In the genomic region with DNA sequence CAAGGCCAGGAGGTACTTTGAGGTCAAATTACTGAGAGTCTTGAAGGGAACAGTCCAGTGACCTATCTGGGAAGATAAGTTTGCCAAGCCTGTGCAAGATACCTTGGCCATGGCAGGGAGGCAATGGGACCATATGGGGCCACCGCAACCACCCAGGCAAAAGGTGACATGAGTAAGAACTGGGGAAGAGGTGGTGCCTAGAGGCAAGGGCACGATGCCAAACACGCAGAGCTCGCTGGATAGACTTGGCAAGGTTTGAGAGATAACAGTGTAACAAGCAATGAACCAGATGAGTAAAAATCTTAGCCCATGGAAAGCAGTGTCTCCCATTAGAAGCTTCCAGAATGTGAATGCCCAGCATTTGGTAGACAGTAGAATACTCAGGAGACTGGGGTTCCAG, we compare ENCODE assay signal across 11 mouse cellular contexts.
DNase-seq lines count a peak whose midpoint lies in the region; ATAC-seq and TF ChIP-seq lines count a peak whose summit lies in the region.
"Had no signal": no experiment of that assay in that cellular context is flagged by ENCODE, and none has a peak within 500 bp of the region (broad histone marks: within the 10 kb centered on the region; RNA-seq: fewer than 3 reads in every experiment).

No protein-coding gene starts in this region.

- no peak overlapping the region for H3K27ac ChIP-seq in liver, adult 2 months (replicated peaks; ENCODE audit: insufficient read depth, low read depth, low read length)
- H3K27ac ChIP-seq: embryonic facial prominence, embryonic 15.5 days; liver, embryonic 15.5 days had no signal

- no peaks in the 10 kb centered on the region for H3K79me2 ChIP-seq in liver, adult 2 months (ENCODE audit: control insufficient read depth, insufficient read depth, low read length)

- no peak overlapping the region for H3K4me3 ChIP-seq in liver, adult 2 months (ENCODE audit: insufficient read depth, low read depth, low read length)
- H3K4me3 ChIP-seq: embryonic facial prominence, embryonic 15.5 days; liver, embryonic 15.5 days had no signal

- TF ChIP-seq CTCF in liver, adult 2 months (IDR thresholded peaks at IDR 0.05; ENCODE audit: low read depth, low read length) = no peak

- H3K4me1 ChIP-seq in liver, adult 2 months (ENCODE audit: control insufficient read depth, insufficient read depth, low read length) = no peaks in the 10 kb centered on the region
- H3K4me1 ChIP-seq: embryonic facial prominence, embryonic 15.5 days; liver, embryonic 15.5 days had no signal

- ATAC-seq in megakaryocyte-erythroid progenitor cell, adult 5-6 weeks (replicated peaks; ENCODE audit: low FRiP score, low TSS enrichment, poor library complexity, severe bottlenecking) = peak; percentile 76
- ATAC-seq: forebrain, postnatal 0 days had no signal

- H3K36me3 ChIP-seq in liver, adult 2 months (ENCODE audit: control insufficient read depth, insufficient read depth, low read length) = no peaks in the 10 kb centered on the region
- H3K36me3 ChIP-seq: embryonic facial prominence, embryonic 15.5 days; liver, embryonic 15.5 days had no signal

- H3K27me3 ChIP-seq in liver, adult 2 months (ENCODE audit: control insufficient read depth, insufficient read depth, low read length) = no peaks in the 10 kb centered on the region
- H3K27me3 ChIP-seq: embryonic facial prominence, embryonic 15.5 days; liver, embryonic 15.5 days had no signal

- TF ChIP-seq POLR2A in liver, adult 2 months (IDR thresholded peaks at IDR 0.05; ENCODE audit: extremely low read depth, insufficient read depth, low read length) = no peak

- DNase-seq in cerebellum, adult 11-12 months = peak; percentile 26
- no peak for DNase-seq in cerebellum, postnatal 4 days (ENCODE audit: low spot score in 2 of 2)
- peak; percentile 20 for DNase-seq in liver, adult 2 months (ENCODE audit: extremely low read depth, low read depth, low spot score)
- DNase-seq in liver = no peak
- DNase-seq in cerebellum, postnatal 25 days = peak; percentile 13 to 46
- DNase-seq in spleen, postnatal 4 days (ENCODE audit: low spot score in 2 of 2) = no peak
- DNase-seq in layer of hippocampus, postnatal 10 days (ENCODE audit: low spot score in 2 of 2) = no peak
- DNase-seq: forebrain, postnatal 0 days had no signal

- no peak overlapping the region for H3K9ac ChIP-seq in liver, adult 2 months (ENCODE audit: low read depth, low read length)
- H3K9ac ChIP-seq: embryonic facial prominence, embryonic 15.5 days; forebrain, postnatal 0 days; liver, embryonic 15.5 days had no signal

- WGBS in liver, adult 2 months = 52% methylated on average over 4 of the region's 4 CpGs

Comparison
In these comparisons a context has a peak if more than half of its experiments do, and no peak if none do; other contexts are left out.
1. DNase-seq: peak in cerebellum, adult 11-12 months (single experiment), liver, adult 2 months (single experiment) and cerebellum, postnatal 25 days (2 of 2); none in cerebellum, postnatal 4 days (0 of 2), liver (single experiment), spleen, postnatal 4 days (0 of 2) and layer of hippocampus, postnatal 10 days (0 of 2).